Mouse (Mus musculus): ENCODE data around the gene Ap1b1. TPM values are rescaled to one million over a fixed set of nuclear protein-coding genes. Genes with fewer than 3 reads are reported as not detected.

Gene Ap1b1
- 100 to 1,000 TPM; 159 to 172 TPM for total RNA-seq (2021)
- long read RNA-seq, experiment 1, full-length matches to known transcripts = 8 of 80 reads
- long read RNA-seq, experiment 1, partial matches to known transcripts = 53 of 80 reads
- long read RNA-seq, experiment 1, other reads (novel, unspliced or antisense) = 19 of 80 reads
- long read RNA-seq, experiment 2, full-length matches to known transcripts = 5 of 54 reads
- long read RNA-seq, experiment 2, partial matches to known transcripts = 31 of 54 reads
- long read RNA-seq, experiment 2, other reads (novel, unspliced or antisense) = 18 of 54 reads

DNA sequence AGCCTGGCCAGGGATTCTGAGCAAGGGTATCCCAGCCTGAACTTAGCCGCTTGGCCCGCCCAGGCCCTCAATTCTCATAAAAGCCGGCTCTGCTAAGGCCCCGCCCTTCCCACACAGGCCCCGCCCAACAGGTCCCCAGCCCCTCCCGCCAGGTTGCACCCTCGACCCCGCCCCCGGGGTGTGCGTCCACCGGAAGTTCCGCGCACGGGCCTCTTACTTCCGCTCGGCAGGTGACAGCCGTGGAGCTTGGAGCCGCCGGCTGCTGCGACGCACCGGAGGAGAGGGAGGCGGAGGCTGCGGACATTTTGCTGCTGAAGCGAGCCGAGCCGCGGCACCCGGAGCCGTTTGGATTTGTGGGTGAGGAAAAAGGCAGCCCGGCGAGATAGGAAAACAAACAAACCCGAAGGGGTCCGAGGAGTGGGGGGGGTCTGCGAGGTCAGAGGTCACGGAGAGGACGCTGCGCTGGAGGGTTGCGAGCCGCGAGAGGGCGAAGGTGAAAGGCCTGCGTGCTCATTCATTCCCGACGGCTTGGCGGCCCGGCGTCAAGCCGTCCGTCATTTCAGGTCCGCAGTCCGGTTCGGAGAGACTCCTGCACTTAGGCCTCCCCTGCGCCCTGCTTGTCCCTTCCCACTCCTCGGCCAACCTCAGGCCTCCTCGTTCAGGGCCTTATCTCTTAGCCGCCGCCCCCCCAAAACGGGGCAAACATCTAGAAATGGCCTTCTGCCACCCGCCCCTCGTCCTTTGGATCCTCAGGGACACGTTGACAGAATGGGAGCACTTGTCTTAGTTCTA, at the start of gene Ap1b1:
TSS of gene Ap1b1 (plus strand) at position 130 of the 792 bp plus-strand sequence.
- DNase-seq (ENCODE audit: low spot score in 2 of 2) = peak; percentile 90 to 92

DNA sequence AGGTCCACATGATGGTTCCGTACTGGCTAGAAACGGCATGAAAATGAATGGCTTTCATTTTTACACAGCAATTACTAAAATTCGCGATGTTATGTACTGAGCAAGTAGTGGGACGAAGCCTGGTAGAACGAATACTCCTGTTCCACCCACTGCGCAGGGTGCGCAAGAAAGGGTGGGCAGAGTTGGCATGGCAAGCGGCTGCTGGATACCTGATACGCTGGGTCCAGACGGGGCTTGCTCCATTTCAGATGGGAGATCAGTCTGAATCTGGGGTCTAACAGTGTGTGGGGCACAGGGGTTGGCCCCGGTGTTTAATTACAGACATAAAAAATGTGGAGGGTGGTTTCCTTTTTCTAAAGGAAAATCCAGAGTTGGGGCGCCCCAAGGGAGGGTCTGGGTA, 40.1 kb upstream of the Ap1b1 start:
- peak in 1 of 2 experiments; percentile 37 for DNase-seq (ENCODE audit: low spot score in 2 of 2)

DNA sequence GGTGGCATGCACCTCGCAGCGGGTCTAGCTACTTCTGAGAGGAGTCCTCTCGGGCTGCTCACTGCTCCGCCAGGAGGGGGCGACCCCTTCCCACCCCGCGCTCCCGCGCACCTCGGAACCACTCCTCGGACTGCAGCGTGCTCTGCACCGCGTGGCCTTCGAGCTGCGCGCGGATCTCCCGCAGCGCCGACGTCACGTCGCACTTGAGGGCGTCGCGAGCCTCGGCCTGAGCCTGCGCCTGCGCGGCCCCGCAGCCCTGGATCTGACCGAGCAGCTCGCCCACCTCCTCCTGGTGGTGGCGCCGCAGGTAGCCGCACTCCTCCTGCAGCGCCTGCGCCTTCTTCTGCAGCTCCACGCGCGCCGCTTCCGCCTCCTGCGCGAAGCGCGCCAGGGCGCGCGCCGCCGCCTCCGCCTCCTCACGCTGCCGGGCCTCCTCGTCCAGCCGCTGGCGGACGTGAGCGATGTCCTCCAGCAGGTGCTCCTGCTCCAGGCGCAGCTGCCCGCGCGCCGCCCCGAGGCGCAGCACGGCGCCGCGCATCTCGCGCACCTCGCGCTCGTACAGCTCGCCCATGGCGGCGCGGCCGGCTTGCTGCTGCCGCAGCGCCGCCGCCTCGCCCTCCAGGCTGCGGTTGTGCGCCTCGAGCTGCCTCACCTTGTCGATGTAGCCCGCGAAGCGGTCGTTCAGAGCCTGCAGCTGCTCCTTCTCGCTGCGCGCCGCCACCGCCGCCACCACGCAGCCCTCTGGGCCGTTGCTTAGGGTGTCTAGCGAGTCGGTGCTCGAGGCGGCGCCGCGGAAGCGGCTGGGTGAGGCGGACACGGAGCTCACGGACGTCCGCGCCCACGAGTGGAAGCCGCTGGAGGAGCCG, 39.4 kb upstream of the Ap1b1 start:
- DNase-seq (ENCODE audit: low spot score in 2 of 2) = peak; percentile 77 to 93

DNA sequence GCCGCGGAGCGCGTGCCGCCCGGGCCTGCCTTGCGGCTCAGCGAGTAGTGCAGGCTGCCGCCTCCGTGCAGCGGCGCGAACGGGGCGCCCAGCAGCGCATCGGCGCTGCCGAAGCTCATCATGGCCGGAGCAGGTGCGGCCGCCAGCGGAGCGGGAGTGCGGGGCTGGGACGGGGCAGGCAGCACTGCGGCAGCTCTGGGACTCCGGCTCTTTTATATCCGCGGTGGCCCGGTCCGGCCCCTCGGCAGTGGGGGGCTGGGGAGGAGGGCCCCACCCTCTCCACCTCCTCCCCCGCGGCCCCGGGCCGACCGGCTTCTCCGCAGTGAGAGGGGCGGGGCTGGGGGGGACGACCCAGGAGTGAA, 38.8 kb upstream of the Ap1b1 start, which contains the start of gene Nefh:
TSS of gene Nefh (minus strand) at position 252 of the 362 bp plus-strand sequence.
- DNase-seq (ENCODE audit: low spot score in 2 of 2) = peak in 1 of 2 experiments; percentile 17

DNA sequence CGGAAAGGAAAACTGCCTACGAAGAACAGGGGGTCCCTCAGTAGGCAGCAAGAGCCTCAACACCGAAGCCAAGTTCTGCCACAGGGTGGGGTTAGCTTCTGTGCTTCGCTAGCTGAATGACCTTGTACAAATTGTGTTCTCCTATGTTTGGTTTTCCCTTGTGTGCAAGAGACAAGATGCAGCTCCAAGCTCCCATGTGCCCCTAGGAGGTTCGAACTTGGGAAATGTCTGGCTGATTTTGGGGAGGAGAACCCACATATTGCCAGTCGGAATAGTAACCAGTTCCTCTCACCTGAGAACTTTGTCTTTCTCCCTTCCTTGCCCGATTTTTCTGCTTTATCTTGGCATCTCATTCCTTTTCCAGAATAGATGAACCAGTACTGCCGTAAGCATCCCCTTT, 37.8 kb upstream of the Ap1b1 start:
- DNase-seq (ENCODE audit: low spot score in 2 of 2) = no peak

DNA sequence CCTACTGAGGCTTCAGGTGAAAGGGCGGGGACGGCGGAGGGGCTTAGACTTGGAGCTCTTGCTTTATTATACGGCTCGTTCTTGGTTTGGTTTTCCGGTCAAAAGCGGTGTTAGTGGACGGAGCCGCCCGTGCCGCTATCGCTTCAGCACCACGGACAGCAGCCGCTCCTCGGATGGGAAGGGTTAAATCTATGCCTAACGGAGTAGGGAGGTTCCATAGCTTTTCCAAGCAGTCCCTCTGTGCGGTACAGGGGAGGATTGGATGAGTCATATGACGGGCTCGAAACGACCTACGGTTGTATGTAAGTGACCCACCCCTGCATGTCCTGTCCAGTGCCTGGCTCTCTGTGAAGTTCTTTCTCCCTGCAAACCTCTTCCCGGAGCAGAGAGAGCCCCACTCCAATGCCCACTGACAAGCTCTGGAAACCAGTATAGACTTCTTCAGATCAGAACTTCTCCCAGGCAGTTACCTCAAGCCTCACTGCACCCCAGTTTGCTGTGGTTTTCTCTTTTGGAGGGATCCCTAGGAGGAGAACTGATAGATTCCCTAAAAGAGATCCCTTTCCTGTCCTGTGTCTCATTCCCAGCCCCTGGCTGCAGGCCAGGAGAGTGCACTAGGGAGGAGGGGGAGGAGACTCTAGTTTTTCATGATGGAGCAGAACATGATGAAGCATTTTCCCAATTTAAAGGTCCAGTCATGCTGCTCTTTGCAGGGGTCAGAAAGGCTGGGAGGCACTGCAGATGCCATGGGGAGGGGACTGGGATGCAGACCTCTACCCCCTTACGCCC, 37.2 kb upstream of the Ap1b1 start:
- peak; percentile 16 to 48 for DNase-seq (ENCODE audit: low spot score in 2 of 2)

DNA sequence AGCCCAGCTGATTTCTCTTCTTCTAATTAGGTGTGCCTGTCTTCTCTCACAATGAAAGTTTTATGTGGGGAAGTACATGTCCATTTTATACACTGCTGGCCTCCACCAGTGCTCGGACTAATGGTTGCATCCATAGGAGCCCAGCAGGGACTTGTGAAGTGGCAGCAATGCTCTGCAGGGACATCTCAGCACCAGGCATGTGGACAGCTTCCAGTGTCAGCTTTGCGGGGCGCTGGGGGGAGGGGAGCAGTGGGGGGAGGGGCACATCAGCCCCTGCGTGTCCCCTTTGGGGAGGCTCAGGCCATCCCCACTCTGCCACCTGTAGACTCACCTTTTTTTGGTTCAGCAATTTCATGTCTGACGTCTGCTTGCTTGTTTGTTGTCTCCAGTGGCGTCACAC, 33.2 kb upstream of the Ap1b1 start:
- DNase-seq (ENCODE audit: low spot score in 2 of 2) = no peak

DNA sequence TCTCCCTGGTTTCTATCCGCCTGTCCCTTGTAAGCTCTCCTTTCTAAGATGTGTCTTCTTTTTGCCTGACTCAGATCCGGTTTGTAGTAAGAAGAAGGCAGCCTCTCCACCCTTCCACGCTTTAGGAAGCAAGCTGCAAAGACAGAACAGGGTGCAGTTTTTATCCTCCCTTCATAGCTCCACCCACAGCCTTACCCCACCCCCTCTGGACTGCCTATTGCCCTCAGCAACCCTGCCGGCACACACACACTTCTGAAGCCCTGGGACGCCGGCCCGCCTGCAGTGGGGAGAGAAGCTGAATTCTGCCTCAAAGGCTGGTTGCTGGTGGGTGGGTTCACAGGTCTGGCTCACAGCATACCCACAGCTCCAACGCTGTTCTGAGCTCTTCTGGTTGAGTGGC, 32.7 kb upstream of the Ap1b1 start:
- peak; percentile 46 to 47 for DNase-seq (ENCODE audit: low spot score in 2 of 2)

DNA sequence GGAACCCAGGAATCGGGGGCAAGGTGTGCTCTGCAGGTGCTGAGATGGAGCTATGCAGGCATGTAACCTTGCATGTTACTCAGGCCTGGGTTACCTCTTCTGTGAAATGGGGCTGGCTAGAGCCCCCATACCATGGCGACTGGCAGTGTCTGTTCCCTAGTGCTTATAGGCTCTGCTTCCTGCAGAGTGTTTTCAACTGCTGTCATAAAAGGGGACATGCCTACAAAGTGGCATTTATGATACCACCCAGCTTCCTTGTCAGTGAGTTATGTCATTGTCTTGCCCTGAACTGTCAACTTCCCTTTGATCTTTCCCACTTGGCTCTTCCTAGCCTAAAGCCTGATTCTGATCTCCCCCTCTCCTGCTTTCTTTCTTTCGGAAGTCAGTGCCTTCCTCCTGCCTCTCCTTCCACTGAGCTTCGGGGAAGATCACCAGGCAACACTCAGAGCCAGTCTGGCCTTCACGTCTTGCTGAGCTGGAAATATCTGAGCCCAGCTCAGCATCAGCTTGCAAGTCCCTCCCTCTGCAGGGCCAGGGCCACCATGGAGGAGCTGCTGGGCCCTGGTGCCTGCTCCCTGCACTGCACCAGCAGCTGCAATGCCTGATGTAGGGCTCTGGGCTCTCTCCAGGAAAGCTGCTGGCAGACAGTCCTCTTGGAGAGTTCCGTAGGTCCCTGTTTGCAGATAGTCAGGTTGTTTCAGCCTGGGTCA, 23.4 kb upstream of the Ap1b1 start:
- DNase-seq (ENCODE audit: low spot score in 2 of 2) = no peak

DNA sequence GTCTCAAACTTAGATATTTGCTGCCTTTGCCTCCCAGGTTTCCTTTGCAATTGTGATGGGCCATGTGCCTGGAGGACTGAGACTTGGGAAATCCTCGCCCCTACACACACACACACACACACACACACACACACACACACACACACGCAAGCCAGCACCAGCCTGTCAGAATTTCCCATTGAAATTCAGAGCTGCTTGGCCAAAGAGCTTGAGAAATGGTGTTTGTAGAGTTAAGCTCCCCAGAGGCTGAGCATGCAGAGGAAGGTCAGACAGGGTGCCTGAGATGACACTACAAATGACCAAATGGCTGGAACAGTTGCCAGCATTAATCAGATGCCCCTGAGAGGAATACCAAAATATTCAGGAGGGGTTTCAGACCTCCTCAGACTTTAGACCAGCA, 20.3 kb upstream of the Ap1b1 start:
- no peak for DNase-seq (ENCODE audit: low spot score in 2 of 2)

DNA sequence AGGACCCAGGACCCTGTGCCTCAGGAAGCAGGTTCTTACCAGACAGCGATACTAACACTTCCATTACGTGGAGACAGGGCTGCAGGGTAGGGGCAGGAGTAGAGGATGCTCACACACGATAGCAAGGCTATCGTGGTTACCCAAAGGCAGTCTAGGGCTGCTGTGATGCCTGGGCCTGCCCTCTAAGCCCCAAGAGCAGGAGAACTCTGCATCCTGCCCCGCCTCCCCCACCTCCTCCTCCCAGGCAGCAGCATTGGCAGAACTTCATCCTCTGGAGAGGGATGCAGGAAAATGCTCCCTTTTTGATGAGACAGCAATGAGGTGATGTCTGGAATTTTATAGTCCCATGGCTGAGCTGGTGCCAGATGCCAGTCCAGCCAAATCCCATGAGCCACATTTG, 19.7 kb upstream of the Ap1b1 start:
- DNase-seq (ENCODE audit: low spot score in 2 of 2) = no peak

DNA sequence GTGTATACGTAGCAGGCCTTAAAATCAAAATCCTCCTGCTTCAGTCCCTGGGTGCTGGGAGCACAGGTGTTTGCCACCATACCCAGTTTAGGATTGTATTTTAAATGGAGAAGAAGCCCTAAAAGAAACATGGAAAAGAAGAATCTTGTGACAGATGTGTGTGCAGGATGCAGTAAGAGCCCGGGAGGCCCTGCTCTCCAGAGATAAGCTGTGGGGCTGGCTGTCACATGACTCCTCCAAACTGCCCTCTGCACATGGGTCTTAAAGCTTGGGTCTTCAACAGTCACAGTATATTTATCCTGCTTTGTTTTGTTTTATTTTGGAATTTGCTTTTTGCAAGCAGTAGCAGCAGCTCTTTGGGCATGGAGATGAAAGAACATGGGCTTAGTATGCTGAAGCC, 19.1 kb upstream of the Ap1b1 start:
- no peak for DNase-seq (ENCODE audit: low spot score in 2 of 2)

DNA sequence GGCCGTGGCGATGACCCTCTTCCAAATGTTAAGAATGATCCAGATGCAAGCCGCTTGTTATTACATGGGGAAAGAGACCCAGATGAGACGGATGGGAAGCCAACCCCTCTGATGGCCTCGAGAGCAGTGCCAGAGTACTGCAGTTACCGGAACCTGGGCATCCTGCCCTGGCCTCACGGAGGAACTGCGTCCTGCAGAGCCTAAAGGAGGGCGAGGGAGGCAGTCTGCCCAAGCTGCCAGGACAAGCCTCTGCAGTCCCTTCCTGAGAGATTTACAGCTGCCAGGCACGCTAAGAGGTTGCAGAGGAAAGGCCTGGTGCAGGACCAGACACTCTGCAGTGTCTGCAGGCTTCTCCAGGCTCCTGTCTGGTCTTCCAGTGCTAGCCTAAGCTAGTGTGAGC, 18.2 kb upstream of the Ap1b1 start:
- DNase-seq (ENCODE audit: low spot score in 2 of 2) = no peak

DNA sequence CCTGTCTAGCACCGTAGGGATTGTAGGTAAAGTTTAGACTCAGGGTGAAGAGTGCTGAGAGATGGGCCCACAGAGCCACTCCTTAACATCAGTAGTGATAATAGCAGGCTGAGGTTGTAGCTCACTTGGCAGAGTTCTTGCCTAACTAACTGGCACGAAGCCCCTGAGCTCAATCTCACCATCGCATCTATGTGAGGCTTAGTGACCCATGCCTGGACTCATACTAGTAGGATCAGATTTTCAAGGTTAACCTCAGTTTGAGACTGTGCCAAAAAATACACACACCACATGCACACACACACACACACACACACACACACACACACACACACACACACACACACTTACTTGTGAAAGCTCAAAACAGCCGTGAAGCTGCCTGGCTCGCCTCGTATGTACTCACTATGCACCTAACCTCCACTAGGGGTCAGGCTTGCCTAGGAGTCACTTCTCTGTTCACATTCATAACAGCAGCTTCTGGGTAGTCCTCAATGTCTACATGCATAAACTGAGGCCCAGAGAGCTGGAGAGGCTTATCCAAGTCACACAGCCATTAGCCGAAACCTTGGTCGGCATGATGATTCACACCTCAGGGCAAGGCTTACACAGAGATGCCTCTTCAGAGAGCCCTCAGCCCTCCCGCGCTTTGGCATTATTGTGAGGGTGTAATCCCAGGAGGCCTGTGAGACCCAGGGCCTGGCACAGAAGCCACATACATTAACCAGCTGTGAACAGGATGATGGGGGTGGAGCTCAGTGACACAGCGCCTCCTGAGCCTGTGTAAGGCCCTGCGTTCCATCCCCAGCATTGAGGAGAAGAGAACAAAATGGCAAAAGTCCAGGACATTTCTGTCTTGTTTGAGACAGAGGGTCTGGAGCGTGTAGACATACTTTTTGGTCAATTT, 13.4 kb upstream of the Ap1b1 start:
- peak; percentile 43 to 47 for DNase-seq (ENCODE audit: low spot score in 2 of 2)

DNA sequence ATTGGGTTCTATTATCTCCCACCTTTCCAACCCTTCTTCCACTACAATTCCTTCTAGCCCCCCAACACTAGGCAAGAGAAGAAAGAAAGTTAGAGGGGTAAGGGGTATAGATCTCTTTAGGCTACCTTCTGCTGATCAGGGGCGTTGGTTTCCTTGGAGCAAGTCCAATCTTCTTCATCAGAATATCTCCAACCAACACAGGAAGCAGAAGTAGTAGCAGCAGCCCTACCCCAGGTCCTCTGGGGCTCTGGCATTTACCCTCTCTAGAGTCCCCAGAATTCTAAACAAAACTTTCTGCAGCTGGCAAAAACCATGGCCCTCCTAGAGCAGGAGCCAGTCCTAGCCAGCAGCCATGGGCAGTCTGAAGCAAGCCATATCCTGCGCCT, 12.8 kb upstream of the Ap1b1 start:
- DNase-seq (ENCODE audit: low spot score in 2 of 2) = no peak

DNA sequence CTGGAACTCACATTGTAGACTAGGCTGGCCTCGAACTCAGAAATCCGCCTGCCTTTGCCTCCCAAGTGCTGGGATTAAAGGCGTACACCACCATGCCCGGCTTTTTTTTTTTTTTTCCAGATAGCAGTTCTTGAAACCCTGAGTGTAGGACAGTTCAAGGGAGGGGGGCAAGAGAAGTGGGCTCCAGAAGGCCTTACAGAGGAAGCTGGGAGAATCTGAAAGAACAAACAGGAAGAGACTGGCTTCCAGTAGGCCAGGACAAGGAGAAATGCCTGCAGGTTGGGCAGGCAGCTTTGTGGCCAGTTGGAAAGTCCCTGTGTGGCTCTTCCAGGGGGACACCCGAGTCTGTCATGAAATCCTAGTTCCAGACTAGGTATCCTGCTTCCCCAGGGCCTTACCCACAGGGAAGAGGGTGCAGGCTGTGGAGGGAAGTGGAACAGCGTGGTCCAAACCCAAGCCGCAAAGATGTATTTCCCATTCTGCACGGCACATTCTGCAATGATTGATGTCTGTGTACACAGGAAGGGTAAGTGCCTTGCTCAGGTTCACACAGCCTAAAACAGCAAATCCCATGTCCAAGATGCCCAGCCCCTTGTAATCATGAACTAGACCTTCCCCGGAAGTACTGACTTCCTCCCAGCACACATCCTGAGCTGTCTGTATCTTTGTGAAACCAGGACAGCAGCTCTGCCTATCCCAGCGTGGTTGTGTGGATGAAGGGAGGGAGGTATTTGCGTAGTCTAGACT, 12.1 kb upstream of the Ap1b1 start:
- DNase-seq (ENCODE audit: low spot score in 2 of 2) = no peak

DNA sequence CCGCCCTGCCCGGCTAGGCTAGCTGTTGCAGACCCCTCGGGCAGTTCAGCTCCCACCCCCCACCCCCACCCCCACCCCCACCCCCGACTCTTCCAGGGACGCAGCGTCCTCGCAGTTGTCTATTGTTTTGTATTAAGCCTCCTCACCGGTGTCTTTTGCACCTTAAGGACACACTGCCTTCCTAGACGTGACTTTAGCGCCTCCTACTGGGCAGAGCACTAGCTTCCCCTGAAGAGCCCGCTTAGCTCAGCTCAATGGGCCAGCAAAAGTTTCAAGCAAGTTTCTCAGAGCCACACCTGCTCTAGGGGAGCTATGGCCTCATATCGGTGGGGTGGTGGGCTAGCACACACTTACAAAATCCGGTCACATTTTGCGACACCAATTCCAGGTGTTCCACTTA, 11.0 kb upstream of the Ap1b1 start:
- DNase-seq (ENCODE audit: low spot score in 2 of 2) = peak; percentile 55 to 76

DNA sequence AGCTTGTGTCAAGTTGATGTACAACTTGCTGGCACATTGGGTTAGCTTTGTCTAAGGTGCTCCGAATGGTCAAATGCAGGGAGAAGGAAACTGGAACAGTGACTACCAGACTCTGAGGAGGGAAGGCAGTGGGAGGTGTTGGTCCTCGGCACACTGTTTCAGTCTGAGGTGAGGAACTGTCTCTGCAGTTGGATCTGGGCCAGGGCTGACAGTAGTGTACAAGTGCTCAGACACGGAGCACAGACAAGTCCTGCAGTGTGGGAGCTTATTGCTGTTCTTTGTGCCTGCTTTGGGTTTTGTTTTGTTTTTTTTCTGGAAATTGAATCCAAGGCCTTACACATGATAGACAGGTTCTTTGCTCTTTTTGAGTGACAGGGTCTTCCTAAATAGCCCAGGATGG, 3.6 kb upstream of the Ap1b1 start:
- no peak for DNase-seq (ENCODE audit: low spot score in 2 of 2)

DNA sequence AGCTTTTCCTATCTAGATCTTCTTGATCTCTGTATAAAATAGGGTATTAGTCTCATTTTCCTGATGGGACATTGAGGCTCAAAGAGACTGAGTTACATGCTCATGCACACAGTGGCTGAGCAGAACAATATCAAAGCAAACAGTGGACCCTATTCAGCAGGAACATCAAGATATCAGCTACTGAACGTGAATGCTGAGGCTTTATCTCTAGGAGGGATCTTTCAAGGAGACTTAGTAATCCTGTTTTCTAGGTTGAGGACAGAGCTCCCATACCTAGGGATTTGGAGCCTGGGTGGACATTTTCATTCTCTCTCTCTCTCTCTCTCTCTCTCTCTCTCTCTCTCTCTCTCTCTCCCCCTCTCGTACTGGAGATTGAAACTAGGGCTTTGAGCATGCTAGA, 3.1 kb upstream of the Ap1b1 start:
- DNase-seq (ENCODE audit: low spot score in 2 of 2) = no peak
